Mouse (Mus musculus): ENCODE results near the gene Lrba. TPM values are rescaled to one million over a fixed set of nuclear protein-coding genes. Genes with fewer than 3 reads are reported as not detected.

Gene Lrba
- polyA plus RNA-seq, 1 experiment from 2014 or later, result 7.3 TPM

GRCm38 (mm10) chr3:86572519-86573244 is 348.2 kb downstream of the Lrba start:
- no peak overlapping the region for H3K4me3 ChIP-seq
- H3K4me2 ChIP-seq (replicated peaks), result no peak overlapping the region
- H3K9me3 ChIP-seq, result no peaks in the 10 kb centered on the region
- H3K9ac ChIP-seq, result no peak overlapping the region
- H3K27me3 ChIP-seq, result no peaks in the 10 kb centered on the region
- H3K27ac ChIP-seq, result no peak overlapping the region
- H3K4me1 ChIP-seq, result no peaks in the 10 kb centered on the region
- no peaks in the 10 kb centered on the region for H3K36me3 ChIP-seq
- 42% methylated on average over 3 of the region's 3 CpGs for WGBS
- ATAC-seq (ENCODE audit: insufficient number of reproducible peaks, insufficient read depth, low FRiP score, low TSS enrichment), result no peak

- no peak for ATAC-seq (ENCODE audit: insufficient number of reproducible peaks, insufficient read depth, low FRiP score, low TSS enrichment)
These were observed 350.8 kb downstream of the Lrba start for GRCm38 (mm10) chr3:86575312-86575711.

GRCm38 (mm10) chr3:86602284-86602683 is 377.8 kb downstream of the Lrba start:
- H3K36me3 ChIP-seq, result no peaks in the 10 kb centered on the region
- no peak overlapping the region for H3K4me3 ChIP-seq
- H3K9ac ChIP-seq, result no peak overlapping the region
- no peak for ATAC-seq (ENCODE audit: insufficient number of reproducible peaks, insufficient read depth, low FRiP score, low TSS enrichment)
- H3K4me2 ChIP-seq (replicated peaks), result no peak overlapping the region
- WGBS, result 56% methylated on average over 3 of the region's 3 CpGs
- H3K4me1 ChIP-seq, result no peaks in the 10 kb centered on the region
- no peak overlapping the region for H3K27ac ChIP-seq
- H3K27me3 ChIP-seq, result no peaks in the 10 kb centered on the region
- H3K9me3 ChIP-seq, result no peaks in the 10 kb centered on the region

More at GRCm38 (mm10) chr3:86575312-86575711, 350.8 kb downstream of the Lrba start:
- Histone ChIP-seq H3K36me3 (no peaks in the 10 kb centered on the region; the same call in 1 of the 2 replicates), H3K9me3 (no peaks in the 10 kb centered on the region), H3K27ac (no peak overlapping the region), H3K4me1 (no peaks in the 10 kb centered on the region), H3K27me3 (no peaks in the 10 kb centered on the region), H3K4me3 (no peak overlapping the region), H3K4me2 (replicated peaks) (no peak overlapping the region), H3K9ac (no peak overlapping the region)

GRCm38 (mm10) chr3:86605775-86606174 is 381.3 kb downstream of the Lrba start:
- no peaks in the 10 kb centered on the region for H3K4me1 ChIP-seq
- ATAC-seq (ENCODE audit: insufficient number of reproducible peaks, insufficient read depth, low FRiP score, low TSS enrichment), result no peak
- H3K36me3 ChIP-seq, result no peaks in the 10 kb centered on the region
- no peaks in the 10 kb centered on the region for H3K27me3 ChIP-seq
- H3K9me3 ChIP-seq, result no peaks in the 10 kb centered on the region
- WGBS, result 58% methylated on average over 8 of the region's 8 CpGs
- H3K27ac ChIP-seq, result no peak overlapping the region
- H3K4me2 ChIP-seq (replicated peaks), result no peak overlapping the region
- no peak overlapping the region for H3K9ac ChIP-seq
- H3K4me3 ChIP-seq, result no peak overlapping the region

- H3K27me3 ChIP-seq, result no peaks in the 10 kb centered on the region
- no peaks in the 10 kb centered on the region for H3K4me1 ChIP-seq
- H3K9ac ChIP-seq, result no peak overlapping the region
- H3K9me3 ChIP-seq, result no peaks in the 10 kb centered on the region
- H3K27ac ChIP-seq, result no peak overlapping the region
- WGBS, result 69% methylated on average over 4 of the region's 4 CpGs
- no peak for ATAC-seq (ENCODE audit: insufficient number of reproducible peaks, insufficient read depth, low FRiP score, low TSS enrichment)
- H3K4me3 ChIP-seq, result no peak overlapping the region
- no peaks in the 10 kb centered on the region for H3K36me3 ChIP-seq
- no peak overlapping the region for H3K4me2 ChIP-seq (replicated peaks)
These were observed 402.7 kb downstream of the Lrba start for GRCm38 (mm10) chr3:86627008-86627743.

- H3K36me3 ChIP-seq, result no peaks in the 10 kb centered on the region
- H3K4me3 ChIP-seq, result no peak overlapping the region
- H3K9ac ChIP-seq, result no peak overlapping the region
- H3K27me3 ChIP-seq, result no peaks in the 10 kb centered on the region
- H3K4me1 ChIP-seq, result no peaks in the 10 kb centered on the region
- no peak overlapping the region for H3K4me2 ChIP-seq (replicated peaks)
- no peaks in the 10 kb centered on the region for H3K9me3 ChIP-seq
- 86% methylated on average over 4 of the region's 4 CpGs for WGBS
- ATAC-seq (ENCODE audit: insufficient number of reproducible peaks, insufficient read depth, low FRiP score, low TSS enrichment), result no peak
- H3K27ac ChIP-seq, result no peak overlapping the region
These were observed 404.9 kb downstream of the Lrba start for GRCm38 (mm10) chr3:86629379-86629778.

GRCm38 (mm10) chr3:86635464-86635863 is 411.0 kb downstream of the Lrba start:
- H3K4me2 ChIP-seq (replicated peaks), result no peak overlapping the region
- no peak for ATAC-seq (ENCODE audit: insufficient number of reproducible peaks, insufficient read depth, low FRiP score, low TSS enrichment)
- 76% methylated on average over 5 of the region's 5 CpGs for WGBS

GRCm38 (mm10) chr3:86635940-86636339 is 411.5 kb downstream of the Lrba start:
- no peak overlapping the region for H3K4me2 ChIP-seq (replicated peaks)
- no peaks in the 10 kb centered on the region for H3K27me3 ChIP-seq
- H3K36me3 ChIP-seq, result no peaks in the 10 kb centered on the region
- H3K4me3 ChIP-seq, result no peak overlapping the region
- WGBS, result 48% methylated on average over 1 of the region's 1 CpGs
- H3K27ac ChIP-seq, result no peak overlapping the region
- H3K9me3 ChIP-seq, result no peaks in the 10 kb centered on the region
- no peaks in the 10 kb centered on the region for H3K4me1 ChIP-seq
- ATAC-seq (ENCODE audit: insufficient number of reproducible peaks, insufficient read depth, low FRiP score, low TSS enrichment), result no peak
- H3K9ac ChIP-seq, result no peak overlapping the region

More at GRCm38 (mm10) chr3:86635464-86635863, 411.0 kb downstream of the Lrba start:
- H3K36me3 ChIP-seq, result no peaks in the 10 kb centered on the region
- no peak overlapping the region for H3K9ac ChIP-seq
- no peaks in the 10 kb centered on the region for H3K9me3 ChIP-seq
- H3K27me3 ChIP-seq, result no peaks in the 10 kb centered on the region
- no peak overlapping the region for H3K27ac ChIP-seq
- H3K4me1 ChIP-seq, result no peaks in the 10 kb centered on the region
- no peak overlapping the region for H3K4me3 ChIP-seq

GRCm38 (mm10) chr3:86638552-86639348 is 414.3 kb downstream of the Lrba start:
- H3K4me2 ChIP-seq (replicated peaks), result no peak overlapping the region
- 87% methylated on average over 2 of the region's 2 CpGs for WGBS
- H3K4me3 ChIP-seq, result no peak overlapping the region
- no peaks in the 10 kb centered on the region for H3K4me1 ChIP-seq
- no peaks in the 10 kb centered on the region for H3K36me3 ChIP-seq
- no peak overlapping the region for H3K27ac ChIP-seq
- H3K27me3 ChIP-seq, result no peaks in the 10 kb centered on the region
- H3K9ac ChIP-seq, result no peak overlapping the region
- H3K9me3 ChIP-seq, result no peaks in the 10 kb centered on the region
- ATAC-seq (ENCODE audit: insufficient number of reproducible peaks, insufficient read depth, low FRiP score, low TSS enrichment), result no peak

GRCm38 (mm10) chr3:86641393-86641792 is 416.9 kb downstream of the Lrba start:
- Histone ChIP-seq H3K4me1 (no peaks in the 10 kb centered on the region), H3K9me3 (no peaks in the 10 kb centered on the region), H3K4me3 (no peak overlapping the region), H3K36me3 (no peaks in the 10 kb centered on the region), H3K9ac (no peak overlapping the region), H3K4me2 (replicated peaks) (no peak overlapping the region), H3K27ac (no peak overlapping the region), H3K27me3 (no peaks in the 10 kb centered on the region)
- 68% methylated on average over 5 of the region's 5 CpGs for WGBS
- ATAC-seq (ENCODE audit: insufficient number of reproducible peaks, insufficient read depth, low FRiP score, low TSS enrichment), result no peak

GRCm38 (mm10) chr3:86641796-86642195 is 417.3 kb downstream of the Lrba start:
- Histone ChIP-seq H3K4me1 (no peaks in the 10 kb centered on the region), H3K4me2 (replicated peaks) (no peak overlapping the region), H3K27ac (no peak overlapping the region), H3K9me3 (no peaks in the 10 kb centered on the region), H3K36me3 (no peaks in the 10 kb centered on the region), H3K9ac (no peak overlapping the region), H3K27me3 (no peaks in the 10 kb centered on the region), H3K4me3 (no peak overlapping the region)
- no peak for ATAC-seq (ENCODE audit: insufficient number of reproducible peaks, insufficient read depth, low FRiP score, low TSS enrichment)

All from embryonic facial prominence, embryonic 12.5 days (tissue).